Mouse (Mus musculus) right cerebral cortex, adult 18-20 months (tissue): Measurements from ENCODE around the gene Allc.
A peak's percentile ranks its signal among the peaks of the same experiment; 100 is the strongest.

ENCODE experiments used
- DNase-seq: peaks from one replicate; pipeline ENCODE4 v3.0.0; 2022; ENCODE audit warnings: mixed read lengths

The Allc gene

DNA sequence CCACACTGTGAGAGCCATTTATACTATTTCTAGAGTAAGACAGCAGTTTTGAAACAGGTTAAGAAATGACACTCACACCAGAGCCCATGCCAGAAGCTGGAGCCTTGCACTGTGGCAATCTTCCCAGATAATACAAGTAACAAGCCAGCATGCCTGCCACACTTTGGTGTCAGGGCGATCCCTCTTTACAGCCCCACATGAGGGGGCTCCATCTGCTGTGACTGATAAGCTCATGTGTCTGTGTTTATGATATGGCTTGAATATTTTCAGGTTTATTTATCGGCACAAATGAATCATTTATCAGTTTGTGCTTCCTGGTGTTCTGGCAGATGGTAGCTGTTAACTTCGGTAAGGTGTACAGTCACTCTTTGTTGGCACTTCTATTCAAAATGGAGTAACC lies 4.2 kb downstream of the Allc start:
- no peak for DNase-seq

DNA sequence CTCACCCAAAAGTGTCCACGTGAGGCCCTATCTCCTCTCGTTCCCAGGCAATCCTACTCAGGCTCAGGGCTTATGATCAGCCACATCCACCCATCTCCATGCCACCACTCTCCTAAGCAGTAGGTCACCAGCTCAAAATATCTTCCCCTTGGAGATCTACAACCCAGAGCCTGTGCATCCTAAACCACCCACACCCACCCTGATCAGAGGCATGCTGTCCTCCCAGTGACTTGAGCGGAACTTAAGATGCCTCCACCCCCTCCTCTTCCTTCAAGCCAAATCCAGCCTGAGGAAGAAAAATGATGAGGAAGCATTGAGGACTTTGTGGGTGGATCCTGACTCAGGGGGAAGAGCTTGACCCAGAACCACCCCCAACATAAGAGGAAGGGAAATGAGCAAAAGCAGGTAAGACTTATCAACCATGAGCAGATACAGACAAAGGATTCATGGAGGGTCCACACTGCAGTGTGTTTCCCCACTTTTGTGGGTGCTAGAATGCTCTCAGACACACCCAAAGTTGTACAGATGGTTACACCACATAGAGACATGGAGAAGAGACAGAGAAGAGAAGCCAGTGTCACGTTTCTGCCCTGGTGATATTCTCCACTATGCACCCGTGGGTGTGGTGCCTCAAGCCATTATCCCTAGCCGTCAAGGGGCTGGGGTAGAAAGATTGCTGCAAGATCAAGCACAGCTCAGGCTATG lies 6.8 kb downstream of the Allc start:
- DNase-seq, result peak; percentile 24

DNA sequence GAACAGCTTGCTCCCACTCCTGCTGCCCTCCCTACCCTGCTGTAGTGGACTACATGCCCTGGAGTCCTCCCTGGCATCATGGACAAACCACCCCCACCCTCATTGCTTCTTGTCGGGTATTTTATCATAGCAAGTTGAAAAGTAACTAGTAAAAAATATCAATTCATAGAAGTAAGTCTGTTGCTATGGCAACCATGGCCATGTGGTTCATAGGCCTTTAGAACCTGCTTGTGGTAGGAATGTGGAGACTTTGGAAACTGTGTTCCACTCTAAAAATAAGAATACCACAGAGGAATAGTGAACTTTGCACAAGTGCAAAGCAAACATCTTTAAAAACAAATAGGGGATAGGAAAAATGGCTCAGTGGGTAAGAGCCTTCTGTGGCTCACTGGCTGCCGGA lies 10.1 kb downstream of the Allc start:
- DNase-seq, result no peak

DNA sequence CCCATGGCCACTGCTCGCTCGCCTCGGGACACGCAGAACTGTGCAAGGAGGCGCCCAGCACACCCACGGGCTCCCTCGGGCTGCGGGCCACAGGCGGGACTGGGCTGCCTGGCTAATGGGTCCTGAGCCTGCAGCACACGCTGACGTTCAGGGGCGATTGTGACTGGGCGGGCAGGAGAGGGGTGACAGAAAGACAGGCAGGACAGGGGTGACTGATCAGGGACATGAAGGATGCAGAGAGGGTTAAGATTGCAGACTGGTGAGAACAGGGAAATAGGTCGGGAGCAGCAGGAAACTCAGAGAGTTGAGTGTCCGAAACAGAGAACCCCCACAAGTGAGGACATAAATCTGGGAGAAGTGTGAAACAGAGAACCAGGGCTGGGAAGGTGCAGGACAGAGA lies 30.0 kb downstream of the Allc start, which contains the start of gene Dcdc2c:
Gene Dcdc2c (minus strand): TSS at position 101 of the 400 bp plus-strand sequence.
- DNase-seq, result no peak

DNA sequence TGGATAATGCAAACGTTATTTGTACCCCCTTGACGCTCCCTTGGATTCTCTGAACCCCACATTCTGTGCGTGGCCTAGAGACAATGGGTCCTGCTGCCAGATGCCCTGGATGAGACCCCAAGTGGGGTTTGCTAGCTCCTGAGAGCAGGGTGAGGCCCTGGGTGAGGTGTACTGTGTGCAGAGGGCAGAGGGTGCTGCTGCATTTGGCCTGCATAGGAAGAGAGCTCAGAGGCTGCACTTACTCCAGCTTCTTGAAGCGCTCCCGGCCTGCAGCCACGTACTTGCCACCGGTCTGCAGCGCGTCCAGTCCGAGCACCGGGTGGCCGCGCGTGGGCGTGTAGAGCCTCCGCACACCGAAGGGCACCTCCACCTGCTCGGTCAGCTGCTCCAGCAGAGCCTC lies 30.5 kb downstream of the Allc start:
- DNase-seq, result no peak

DNA sequence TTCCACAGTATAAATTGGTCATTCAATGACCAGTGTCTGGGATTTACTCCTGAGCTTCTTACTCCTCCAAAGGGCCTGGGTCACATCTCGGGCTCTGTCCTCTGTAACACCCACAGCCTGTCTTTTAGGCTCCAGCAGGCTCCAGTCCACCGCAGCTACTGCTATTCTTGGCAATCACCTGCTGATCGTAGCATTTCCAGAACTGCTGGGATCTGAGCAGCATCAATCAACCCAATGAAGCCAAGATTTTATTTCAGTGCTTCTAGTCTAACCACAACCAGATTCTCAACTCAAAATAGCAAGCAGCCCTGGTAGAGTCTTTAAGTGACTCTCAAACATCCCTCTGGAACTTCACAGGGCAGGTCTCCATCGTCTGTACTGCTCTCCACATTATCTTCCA lies 33.4 kb downstream of the Allc start:
- DNase-seq, result no peak

DNA sequence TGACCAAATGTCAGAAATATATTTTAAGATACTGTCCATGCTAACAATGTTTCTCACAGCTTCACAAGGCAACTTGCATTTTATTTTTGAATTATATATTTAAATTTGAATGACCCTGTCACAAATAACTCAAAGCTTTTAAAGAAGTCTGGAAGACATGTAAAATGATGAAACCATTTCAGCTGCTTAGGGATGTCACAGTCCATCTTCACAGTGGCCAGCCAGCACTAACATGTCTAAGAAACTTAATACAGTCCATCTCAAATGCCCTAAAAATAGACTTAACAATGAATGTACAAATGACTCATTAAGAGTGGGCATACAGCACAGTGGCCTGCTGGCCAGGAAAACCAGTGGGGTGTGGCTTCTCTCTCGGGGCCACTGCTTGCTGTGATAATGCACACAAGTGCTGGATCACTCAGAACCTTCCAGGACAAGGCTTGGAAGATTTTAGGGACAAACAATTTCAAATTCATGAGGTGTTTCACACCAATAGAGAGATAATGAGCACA lies 68.0 kb downstream of the Allc start:
- no peak for DNase-seq

DNA sequence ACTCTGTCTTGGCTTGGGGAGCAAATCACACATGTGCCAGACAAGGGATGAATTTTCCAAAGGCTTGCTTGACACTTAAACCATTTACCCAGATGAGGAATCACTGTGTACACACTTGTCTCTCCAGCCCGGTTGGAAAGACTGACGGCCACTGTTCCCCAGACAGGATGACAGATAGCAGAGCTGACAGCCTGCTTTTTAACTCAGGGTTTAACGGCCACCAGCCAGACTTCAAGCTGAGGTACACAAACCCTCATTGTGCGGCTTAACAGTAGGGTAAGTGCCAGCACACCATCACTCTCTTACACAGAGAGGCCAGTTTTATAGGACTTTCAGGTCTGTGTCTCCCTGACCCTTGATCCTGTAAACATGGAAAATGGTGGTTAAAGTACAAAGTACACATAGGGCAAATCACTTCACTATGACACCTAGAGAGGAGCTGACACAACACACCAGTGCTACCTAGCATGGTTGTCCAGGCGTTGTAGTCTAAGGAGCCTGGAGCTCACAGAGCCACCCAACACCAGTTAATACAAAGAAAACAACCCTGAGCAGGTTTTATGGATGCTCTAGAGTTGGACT lies 72.5 kb downstream of the Allc start:
- DNase-seq, result no peak
